Mouse (Mus musculus) intestine, embryonic 14.5 days (tissue): ENCODE results near the gene Itprid2. TPM values are rescaled to one million over a fixed set of nuclear protein-coding genes. Genes with fewer than 3 reads are reported as not detected.
"Not testable (repeated sequence)": the region's sequence is repeated elsewhere in the genome, so short reads cannot be mapped to it uniquely, and the experiment has no call there.

ENCODE experiments used
- ATAC-seq: fragments of 200-750 bp; cut with Nextera tagmentation; replicated peaks from 2 replicates; pipeline ENCODE4 v1.8.0; 2017; ENCODE audit warnings: low read depth, moderate number of reproducible peaks, moderate TSS enrichment, moderate library complexity; ENCODE audit not compliant: low FRiP score, low TSS enrichment
- DNase-seq: peaks from one replicate; pipeline ENCODE4 v3.0.0-alpha.2; 2018; ENCODE audit warnings: low spot score
- H3K27ac ChIP-seq: fragments of 300-500 bp; sonication (generic); 2 replicates; pipeline ENCODE4 v1.5.1; 2014; ENCODE audit warnings: low read depth, mild to moderate bottlenecking, control low read depth
- H3K27me3 ChIP-seq: fragments of 300-500 bp; sonication (generic); replicated peaks from 2 replicates; pipeline ENCODE4 v1.6.1; 2014; ENCODE audit warnings: low read length, control low read depth; ENCODE audit not compliant: control insufficient read depth, insufficient read depth
- H3K36me3 ChIP-seq: fragments of 300-500 bp; sonication (generic); 2 replicates; pipeline ENCODE4 v1.6.1; 2014; ENCODE audit warnings: low read length, control low read depth; ENCODE audit not compliant: control insufficient read depth, insufficient read depth
- H3K4me1 ChIP-seq: fragments of 300-500 bp; sonication (generic); replicated peaks from 2 replicates; pipeline ENCODE4 v1.6.1; 2014; ENCODE audit warnings: low read length, control low read depth, mixed read lengths; ENCODE audit not compliant: control insufficient read depth, insufficient read depth
- H3K4me2 ChIP-seq: fragments of 300-500 bp; sonication (generic); 2 replicates; pipeline ENCODE4 v1.6.1; 2014; ENCODE audit warnings: low read length
- H3K4me3 ChIP-seq: fragments of 300-500 bp; sonication (generic); 2 replicates; pipeline ENCODE4 v1.5.1; 2014; ENCODE audit warnings: low read depth, low read length, control low read depth, mixed read lengths
- H3K9ac ChIP-seq: fragments of 300-500 bp; sonication (generic); 2 replicates; pipeline ENCODE4 v1.6.1; 2014; ENCODE audit warnings: mild to moderate bottlenecking, low read length
- H3K9me3 ChIP-seq: fragments of 300-500 bp; sonication (generic); 2 replicates; pipeline ENCODE4 v1.6.1; 2016; ENCODE audit warnings: low read length, control low read depth; ENCODE audit not compliant: control insufficient read depth
- whole genome bisulfite sequencing: fragments of 180-500 bp; shearing (Covaris S2); extraction: QIAGEN DNeasy Blood & Tissue Kit; methylation state at CpG from one replicate; pipeline ENCODE4 v1.1.7; 2014; 5-methylcytosine and 5-hydroxymethylcytosine counted together
- polyA plus RNA-seq: library from polyadenylated mRNA; unstranded; fragments of >200 nt; fragmentation: Nextera tagmentation; extraction: Ambion mirVana; gene quantifications from 2 replicates; pipeline ENCODE4 v1.2.1, GENCODE M21; 2014

Gene Itprid2
- 29.6 and 31.0 TPM in 2 replicates for polyA plus RNA-seq

GRCm38 (mm10) chr2:79634528-79635400 is at the start of gene Itprid2:
TSS of gene Itprid2 (plus strand) at chr2:79635352.
- no peaks in the 10 kb centered on the region for H3K9me3 ChIP-seq
- peak within 1 kb of the TSS; percentile 94 for H3K9ac ChIP-seq
- H3K27me3 ChIP-seq = no peaks in the 10 kb centered on the region

GRCm38 (mm10) chr2:79596177-79596576 is 39.0 kb upstream of the Itprid2 start:
- Histone ChIP-seq H3K27ac (no peak overlapping the region), H3K4me1 (peaks cover 7% of the 10 kb centered on the region; the same call in 1 of the 2 replicates), H3K9ac (no peak overlapping the region), H3K27me3 (no peaks in the 10 kb centered on the region), H3K4me2 (no peak overlapping the region), H3K9me3 (no peaks in the 10 kb centered on the region), H3K4me3 (no peak overlapping the region), H3K36me3 (no peaks in the 10 kb centered on the region)
- 51% methylated on average over 2 of the region's 2 CpGs for WGBS
- no peak for ATAC-seq
- no peak for DNase-seq

More at GRCm38 (mm10) chr2:79634528-79635400, at the start of gene Itprid2:
- Histone ChIP-seq H3K4me2 (peak within 1 kb of the TSS; percentile 59), H3K4me1 (peaks cover 8% of the 10 kb centered on the region; the same call in 1 of the 2 replicates), H3K27ac (peak within 1 kb of the TSS; percentile 85), H3K4me3 (peak within 1 kb of the TSS; percentile 96), H3K36me3 (no peaks in the 10 kb centered on the region)
- peak; percentile 99 for DNase-seq
- ATAC-seq = peak; percentile 99
- WGBS = 4% methylated on average over 30 of the region's 46 CpGs

GRCm38 (mm10) chr2:79597090-79597489 is 38.1 kb upstream of the Itprid2 start:
- H3K27ac ChIP-seq = no peak overlapping the region
- peaks cover 7% of the 10 kb centered on the region for H3K4me1 ChIP-seq
- H3K36me3 ChIP-seq = no peaks in the 10 kb centered on the region
- no peak for DNase-seq
- H3K4me3 ChIP-seq = no peak overlapping the region
- H3K4me2 ChIP-seq = no peak overlapping the region
- no peaks in the 10 kb centered on the region for H3K9me3 ChIP-seq
- no peaks in the 10 kb centered on the region for H3K27me3 ChIP-seq
- ATAC-seq = no peak
- H3K9ac ChIP-seq = no peak overlapping the region

GRCm38 (mm10) chr2:79601109-79601508 is 34.0 kb upstream of the Itprid2 start:
- not testable (repeated sequence) for DNase-seq, H3K9me3 ChIP-seq, H3K4me2 ChIP-seq, H3K27me3 ChIP-seq, H3K36me3 ChIP-seq, H3K9ac ChIP-seq, ATAC-seq, H3K4me3 ChIP-seq, H3K4me1 ChIP-seq
- peak overlapping the region; percentile 62 for H3K27ac ChIP-seq
- WGBS = 37% methylated on average over 2 of the region's 2 CpGs

GRCm38 (mm10) chr2:79601691-79602116 is 33.4 kb upstream of the Itprid2 start:
- no peak for ATAC-seq
- Histone ChIP-seq H3K4me1 (peaks cover 10% of the 10 kb centered on the region), H3K27me3 (no peaks in the 10 kb centered on the region), H3K27ac (peak overlapping the region; percentile 62), H3K9ac (no peak overlapping the region), H3K36me3 (no peaks in the 10 kb centered on the region), H3K4me3 (no peak overlapping the region), H3K9me3 (no peaks in the 10 kb centered on the region), H3K4me2 (no peak overlapping the region)
- DNase-seq = no peak
- 18% methylated on average over 4 of the region's 4 CpGs for WGBS

- no peak overlapping the region for H3K9ac ChIP-seq
- no peaks in the 10 kb centered on the region for H3K27me3 ChIP-seq
- DNase-seq (no peak), ATAC-seq (no peak)
- WGBS = 69% methylated on average over 6 of the region's 6 CpGs
- peaks cover 6% of the 10 kb centered on the region for H3K4me1 ChIP-seq
- no peaks in the 10 kb centered on the region for H3K9me3 ChIP-seq
- no peak overlapping the region for H3K4me3 ChIP-seq
- no peaks in the 10 kb centered on the region for H3K36me3 ChIP-seq
- H3K4me2 ChIP-seq = no peak overlapping the region
- H3K27ac ChIP-seq = no peak overlapping the region
These were observed 32.8 kb upstream of the Itprid2 start for GRCm38 (mm10) chr2:79602306-79602705.

GRCm38 (mm10) chr2:79603363-79603762 is 31.8 kb upstream of the Itprid2 start:
- no peak overlapping the region for H3K4me3 ChIP-seq
- no peaks in the 10 kb centered on the region for H3K36me3 ChIP-seq
- H3K9ac ChIP-seq = no peak overlapping the region
- no peak overlapping the region for H3K27ac ChIP-seq
- H3K27me3 ChIP-seq = no peaks in the 10 kb centered on the region
- DNase-seq (no peak), ATAC-seq (no peak)
- peaks cover 3% of the 10 kb centered on the region for H3K4me1 ChIP-seq
- no peak overlapping the region for H3K4me2 ChIP-seq
- 77% methylated on average over 4 of the region's 4 CpGs for WGBS
- H3K9me3 ChIP-seq = no peaks in the 10 kb centered on the region

- no peak overlapping the region for H3K9ac ChIP-seq
- H3K36me3 ChIP-seq = no peaks in the 10 kb centered on the region
- ATAC-seq (no peak), DNase-seq (no peak)
- 76% methylated on average over 2 of the region's 2 CpGs for WGBS
- no peak overlapping the region for H3K4me2 ChIP-seq
- H3K27ac ChIP-seq = no peak overlapping the region
- peaks cover 3% of the 10 kb centered on the region for H3K4me1 ChIP-seq
- H3K27me3 ChIP-seq = no peaks in the 10 kb centered on the region
- H3K4me3 ChIP-seq = no peak overlapping the region
- H3K9me3 ChIP-seq = no peaks in the 10 kb centered on the region
These were observed 29.1 kb upstream of the Itprid2 start for GRCm38 (mm10) chr2:79606033-79606432.

- Histone ChIP-seq H3K4me2 (no peak overlapping the region), H3K27me3 (no peaks in the 10 kb centered on the region), H3K4me3 (no peak overlapping the region), H3K4me1 (0 out of 2 replicates have a peak, but pooled peaks cover 1% of the 10 kb centered on the region), H3K27ac (no peak overlapping the region), H3K9ac (no peak overlapping the region), H3K9me3 (no peaks in the 10 kb centered on the region), H3K36me3 (no peaks in the 10 kb centered on the region)
- no peak for DNase-seq
- 53% methylated on average over 2 of the region's 2 CpGs for WGBS
- ATAC-seq = no peak
These were observed 28.0 kb upstream of the Itprid2 start for GRCm38 (mm10) chr2:79607181-79607580.
